Mouse (Mus musculus) left cerebral cortex, postnatal 14 days (tissue): ENCODE measurements around the gene Ccdc117. TPM values are rescaled to one million over a fixed set of nuclear protein-coding genes. Genes with fewer than 3 reads are reported as not detected.
"Not testable (repeated sequence)": the region's sequence is repeated elsewhere in the genome, so short reads cannot be mapped to it uniquely, and the experiment has no call there.

ENCODE experiments used
- DNase-seq, 2 experiments: peaks; one replicate each; pipeline ENCODE4 v3.0.0; 2021 to 2022; ENCODE audit warnings: low spot score in 2 of 2, mixed read lengths in 1 of 2
- intact Hi-C: fragments of 180-260 bp; cut with DNase I; formaldehyde crosslinking; loops from one replicate; pipeline ENCODE4 v1.15.1; 2025
- long read RNA-seq, 2 experiments: library from polyadenylated mRNA; stranded (forward); transcript quantifications; one replicate each; pipeline ENCODE4 v2.0.0; 2021
- total RNA-seq, 2 experiments: library from RNA; stranded (reverse); gene quantifications; 2 replicates each; pipeline ENCODE4 v1.2.3; 2021

The Ccdc117 gene
- 10 to 100 TPM; 10.8 to 11.7 TPM for total RNA-seq
- long read RNA-seq, experiment 1, transcript Ccdc117-201 (5 exons, 3,372 nt), result major isoform, 22 of 24 reads
- long read RNA-seq, experiment 1, partial matches to known transcripts, result 0 of 24 reads
- long read RNA-seq, experiment 1, other reads (novel, unspliced or antisense), result 2 of 24 reads
- long read RNA-seq, experiment 2, transcript Ccdc117-201 (5 exons, 3,372 nt), result major isoform, 18 of 24 reads
- long read RNA-seq, experiment 2, partial matches to known transcripts, result 3 of 24 reads
- long read RNA-seq, experiment 2, other reads (novel, unspliced or antisense), result 3 of 24 reads

DNA sequence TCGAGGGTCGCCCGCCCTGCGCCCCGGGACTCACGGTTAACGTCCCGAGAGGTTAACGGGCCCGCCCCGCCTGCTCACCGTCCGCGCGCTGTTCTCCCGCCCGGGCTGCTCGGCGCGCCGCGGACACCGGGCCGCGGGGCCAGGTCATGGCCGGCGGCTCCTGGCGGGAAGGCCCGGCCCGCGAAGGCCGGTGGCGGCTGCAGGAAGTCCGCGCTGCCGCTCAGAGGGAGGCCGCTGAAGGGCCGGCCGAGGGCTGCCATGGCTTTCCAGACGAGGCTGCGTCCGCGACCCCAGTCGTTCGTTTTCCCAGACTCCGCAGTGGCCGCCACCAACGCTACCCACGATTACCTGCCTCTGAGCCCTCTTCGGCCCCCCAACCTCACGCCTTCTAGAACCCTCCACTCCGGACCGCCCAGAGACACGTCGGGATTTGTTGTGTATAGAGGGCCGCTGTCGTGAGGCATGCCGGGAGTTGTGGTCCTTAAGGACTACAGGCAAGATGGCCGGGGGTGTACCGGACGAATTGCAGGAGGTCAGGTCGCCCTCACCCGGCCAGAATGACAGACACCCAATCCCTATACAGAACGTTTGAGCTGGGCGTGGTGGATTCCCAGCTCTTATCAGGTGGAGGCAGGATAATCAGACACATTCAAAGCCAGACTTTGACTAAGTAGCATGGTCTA, at the start of gene Ccdc117:
TSS of gene Ccdc117 (minus strand) at position 389 of the 683 bp plus-strand sequence.
- DNase-seq, result peak; percentile 75 to 84
- intact Hi-C loops, result no loop called here

DNA sequence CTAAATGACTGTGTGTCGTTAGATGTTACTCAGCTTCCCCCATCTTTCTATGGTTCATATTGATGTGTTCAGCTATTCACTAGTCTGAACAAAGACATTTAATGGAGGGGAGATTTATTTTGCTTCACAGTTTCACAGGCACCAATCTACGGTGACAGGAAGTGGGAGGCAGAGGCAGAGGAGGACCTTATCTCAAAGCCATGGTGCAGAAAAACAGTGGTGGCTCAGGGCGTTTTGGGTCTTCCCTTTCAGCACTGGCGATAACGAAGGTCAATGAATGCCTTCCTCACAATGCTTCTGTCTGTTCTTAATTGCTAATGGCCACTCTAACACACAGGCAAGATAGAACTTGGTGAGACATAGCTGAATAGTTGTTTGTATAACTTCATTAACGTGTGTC, 33.1 kb upstream of the Ccdc117 start:
- no peak for DNase-seq
- intact Hi-C loops, result no loop called here

DNA sequence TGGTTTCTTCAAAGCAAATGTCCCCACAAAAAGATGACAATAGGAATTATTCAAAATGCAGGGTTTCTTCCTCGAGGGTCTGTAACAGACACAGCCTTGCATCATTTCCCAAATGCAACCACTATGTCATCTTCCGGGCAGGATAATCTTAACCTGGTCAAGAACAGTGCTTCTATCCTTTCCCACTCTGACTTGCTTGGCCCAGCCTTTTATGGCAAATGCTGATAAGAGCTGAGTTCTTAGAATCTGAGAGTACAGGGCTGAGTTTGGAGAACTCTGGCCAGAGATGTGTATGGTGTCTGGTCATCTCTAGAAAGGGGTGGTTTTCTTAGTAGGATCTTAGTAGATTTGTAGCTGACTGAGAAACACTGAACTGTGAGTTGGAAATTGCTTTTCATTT, 31.8 kb upstream of the Ccdc117 start:
- DNase-seq, result no peak
- intact Hi-C loops, result no loop called here

DNA sequence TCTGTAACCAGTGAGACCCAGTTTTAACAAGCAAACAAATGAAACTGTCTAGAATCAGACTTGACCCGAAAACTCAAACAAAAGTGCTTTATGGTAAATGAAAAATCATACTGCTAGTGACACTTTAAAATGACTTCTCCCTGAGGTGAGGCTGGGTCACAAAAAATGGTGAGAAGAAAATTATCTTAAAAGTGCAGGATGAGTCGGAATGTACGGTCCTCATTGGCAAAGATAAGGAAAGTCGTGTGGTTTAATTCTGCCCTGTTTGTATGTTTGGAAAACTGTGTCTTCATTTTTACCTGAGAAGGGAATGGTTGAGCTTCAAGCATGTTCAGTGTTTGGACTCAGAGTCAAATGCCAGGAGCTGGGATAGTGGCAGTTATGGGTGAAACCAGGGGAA, 29.9 kb upstream of the Ccdc117 start:
- intact Hi-C loops, result no loop called here
- DNase-seq, result no peak

DNA sequence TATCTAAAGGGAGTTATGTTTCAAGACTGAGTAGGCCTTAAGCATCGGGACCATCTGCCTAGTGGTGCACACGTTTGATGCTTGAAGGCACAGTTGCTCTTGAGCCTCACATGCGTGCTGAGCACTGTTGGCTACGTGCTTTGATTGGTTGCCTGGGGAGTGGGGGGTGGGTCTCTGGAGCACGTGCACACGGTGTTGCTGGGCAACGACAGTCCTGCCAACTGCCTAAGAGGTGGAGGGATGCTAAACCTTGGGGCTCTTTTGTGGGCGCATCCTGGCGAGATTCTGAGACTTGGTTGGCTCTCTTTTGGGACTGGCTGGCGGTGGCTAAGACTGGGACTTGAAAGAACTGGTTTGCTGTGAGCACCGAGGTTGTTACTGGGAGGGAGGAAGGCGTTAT, 27.5 kb upstream of the Ccdc117 start, which contains the start of gene Ankrd36:
TSS of gene Ankrd36 (plus strand) at position 211 of the 400 bp plus-strand sequence.
- intact Hi-C loops, result no loop called here

DNA sequence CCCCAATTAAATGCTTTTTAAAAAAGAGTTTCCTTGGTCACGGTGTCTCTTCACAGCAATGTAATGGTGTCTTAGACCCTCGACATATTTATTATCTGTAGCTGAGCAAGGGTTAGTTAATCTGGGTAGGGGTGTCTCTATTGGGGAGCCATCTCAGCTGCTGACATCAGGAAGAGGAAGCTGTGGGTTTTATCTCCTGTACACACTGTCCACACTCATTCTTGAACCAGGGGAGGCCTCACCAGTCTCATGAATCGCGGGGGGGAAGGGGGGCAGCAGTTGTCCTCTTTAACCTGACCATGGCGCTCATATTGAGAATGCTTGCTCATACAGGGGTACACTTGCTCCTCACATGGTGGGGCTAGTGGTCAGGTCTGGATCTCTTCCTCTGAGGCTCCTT, 26.1 kb upstream of the Ccdc117 start:
- DNase-seq, result no peak
- intact Hi-C loops, result no loop called here

More for the DNA sequence above, 27.5 kb upstream of the Ccdc117 start, which contains the start of gene Ankrd36:
- DNase-seq, result no peak

DNA sequence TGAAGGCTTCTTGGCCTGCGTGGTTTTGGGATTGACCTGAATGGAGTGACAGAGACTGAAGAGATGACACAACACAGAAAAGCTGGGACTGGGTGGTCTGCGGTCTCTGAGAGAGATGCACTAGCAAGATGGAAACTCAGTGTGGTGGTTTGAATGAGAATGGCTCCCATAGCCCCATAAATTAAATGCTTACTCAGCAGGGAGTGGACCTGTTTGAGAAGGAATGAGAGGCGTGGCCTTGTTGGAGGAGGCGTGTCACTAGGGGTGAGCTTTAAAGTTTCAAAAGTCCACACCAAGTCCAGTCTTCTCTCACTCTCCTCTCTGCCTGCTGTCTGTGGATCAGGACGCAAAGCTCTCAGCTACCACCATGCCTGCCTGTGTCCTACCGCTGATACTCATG, 25.7 kb upstream of the Ccdc117 start:
- DNase-seq, result no peak
- intact Hi-C loops, result no loop called here

DNA sequence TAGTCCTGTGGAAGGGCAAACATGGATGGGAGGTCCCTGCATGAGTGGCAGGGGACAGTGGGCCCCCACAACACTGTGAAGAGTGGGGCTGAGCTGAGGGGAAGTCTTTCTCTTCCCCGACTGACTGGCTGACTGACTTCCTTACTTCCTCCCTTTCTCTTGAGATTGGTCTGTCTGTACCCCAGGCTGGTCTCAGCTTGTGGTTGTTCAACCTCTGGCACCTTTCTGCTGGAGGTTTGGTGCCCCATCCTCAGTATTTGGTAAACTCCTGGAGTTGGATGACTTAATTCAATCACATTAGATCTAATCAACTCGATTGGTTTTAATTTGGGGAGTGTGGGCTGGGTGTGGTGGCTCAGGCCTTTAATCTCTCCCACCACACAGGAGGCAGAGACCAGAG, 24.5 kb upstream of the Ccdc117 start:
- no peak for DNase-seq
- intact Hi-C loops, result no loop called here

DNA sequence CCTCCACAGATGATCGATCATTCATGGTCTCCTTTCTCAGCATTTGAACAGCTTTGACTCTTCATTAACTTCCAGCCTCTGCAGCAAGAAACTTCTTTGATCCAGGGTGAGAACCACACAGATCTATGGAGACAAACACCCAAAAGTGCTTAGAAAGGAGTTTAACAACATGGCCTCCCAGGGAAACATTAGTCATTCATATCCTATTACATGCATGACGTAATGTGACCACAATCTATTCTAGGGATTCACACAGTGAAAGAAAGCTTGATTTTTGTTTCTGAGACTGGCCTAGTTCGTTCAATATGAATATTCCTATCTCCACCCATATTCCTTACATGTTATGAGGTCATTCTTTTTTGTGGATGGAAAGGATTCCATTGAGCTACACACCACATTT, 23.6 kb upstream of the Ccdc117 start:
- no peak for DNase-seq
- intact Hi-C loops, result no loop called here

DNA sequence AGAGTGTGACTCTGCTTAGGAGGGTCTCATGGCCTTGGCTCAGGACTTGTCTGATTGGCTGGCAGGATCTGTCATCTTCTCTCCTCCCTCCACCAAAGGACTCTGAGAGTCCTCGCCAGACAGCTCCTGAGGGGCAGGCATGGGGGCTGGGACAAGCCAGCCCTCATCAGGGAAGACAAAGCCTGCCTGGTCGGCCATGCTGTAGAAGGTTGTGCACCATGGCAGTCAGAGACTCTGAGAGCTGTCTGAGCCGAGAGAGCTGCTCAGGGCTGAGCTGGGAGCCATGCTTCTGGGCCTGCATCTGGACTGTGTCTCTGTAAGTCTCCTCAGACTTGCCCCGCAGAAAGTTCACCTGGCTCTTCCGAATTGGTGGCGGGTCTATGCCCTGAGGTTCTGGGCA, 21.9 kb upstream of the Ccdc117 start:
- intact Hi-C loops, result no loop called here
- DNase-seq, result no peak

DNA sequence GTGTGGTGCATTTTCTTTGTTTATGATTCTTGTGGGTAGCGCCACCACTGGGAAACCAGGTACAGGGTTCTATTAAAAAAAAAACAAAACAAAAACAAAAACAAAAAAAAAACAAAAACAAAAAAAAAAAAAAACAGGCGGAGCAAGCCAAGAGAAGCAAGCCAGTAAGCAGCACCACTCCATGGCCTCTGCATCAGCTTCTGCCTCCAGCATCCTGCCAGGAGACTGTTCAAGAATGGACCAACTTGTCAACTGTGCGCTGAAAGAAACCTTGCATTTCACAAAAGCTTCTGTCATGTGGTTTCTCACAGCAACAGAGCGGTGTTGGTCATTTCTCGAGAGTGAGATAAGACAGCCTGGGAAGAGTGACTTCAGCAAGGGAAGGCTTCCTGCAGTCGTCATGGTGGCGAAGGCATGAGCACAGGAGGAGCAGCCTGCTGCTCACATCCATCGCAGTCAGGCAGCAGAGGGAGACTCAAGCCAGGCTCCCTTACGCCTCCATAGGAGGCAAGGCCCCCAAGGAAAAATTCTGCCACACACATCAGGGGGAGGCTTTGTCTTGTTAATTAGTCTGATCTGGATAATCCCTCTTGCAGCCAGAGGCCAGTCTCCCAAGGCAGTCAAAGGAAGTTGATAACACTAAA, 20.8 kb upstream of the Ccdc117 start:
- intact Hi-C loops, result no loop called here
- DNase-seq, result no peak

DNA sequence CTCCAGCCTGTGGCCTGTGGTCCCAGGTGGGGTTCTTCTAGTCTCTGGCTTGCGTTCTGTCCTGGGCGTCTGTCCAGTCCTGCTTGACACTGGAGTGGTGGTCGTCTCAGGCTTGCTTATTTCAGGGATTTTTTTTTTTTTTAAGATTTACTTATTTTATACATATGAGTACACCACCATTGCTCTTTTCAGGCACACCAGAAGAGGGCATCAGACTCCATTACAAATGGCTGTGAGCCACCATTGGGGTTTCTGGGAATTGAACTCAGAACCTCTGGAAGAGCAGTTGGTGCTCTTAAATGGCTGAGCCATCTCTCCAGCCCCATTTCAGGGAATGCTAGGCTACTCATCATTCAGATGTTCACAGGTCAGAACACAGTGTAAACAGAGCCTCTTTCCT, 18.3 kb upstream of the Ccdc117 start:
- no peak for DNase-seq
- intact Hi-C loops, result no loop called here

DNA sequence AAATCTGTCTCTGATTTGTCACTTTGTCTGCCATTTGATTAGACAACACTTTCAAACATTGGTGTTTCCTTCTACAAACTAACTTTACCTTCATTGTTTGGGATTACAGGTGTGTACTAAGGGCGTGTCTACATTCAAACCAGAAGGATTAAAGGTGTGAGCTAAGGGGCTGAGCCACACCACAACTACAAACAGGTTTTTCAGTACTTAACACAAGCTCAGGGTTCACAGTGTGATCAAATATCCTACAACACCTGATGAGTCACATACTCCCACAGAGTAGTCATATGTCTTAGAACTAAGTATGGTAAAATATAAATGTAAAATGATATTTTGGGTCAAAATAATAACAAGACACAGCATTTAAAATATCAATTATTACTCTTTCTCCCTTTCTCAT, 9.9 kb upstream of the Ccdc117 start:
- DNase-seq, result no peak
- intact Hi-C loops, result no loop called here

DNA sequence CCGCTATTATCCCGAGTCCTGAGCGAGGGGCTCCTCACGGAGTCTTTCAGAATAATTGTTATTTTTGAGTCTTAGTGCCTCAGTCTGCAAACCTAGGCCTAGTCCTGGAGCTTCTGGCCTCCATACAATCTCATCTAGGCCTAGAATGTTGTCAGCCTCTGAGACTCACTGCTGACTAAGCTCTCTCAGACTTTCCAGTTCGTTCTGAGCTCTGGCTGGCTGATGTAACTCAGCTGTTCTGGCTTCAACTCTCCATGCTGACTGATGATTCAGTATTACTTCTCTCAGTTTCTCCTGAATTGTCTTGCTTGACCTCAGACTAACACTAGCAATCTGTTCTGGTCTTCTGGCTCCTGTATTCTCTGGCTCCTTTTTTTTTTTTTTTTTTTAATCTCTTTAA, 9.4 kb upstream of the Ccdc117 start:
- DNase-seq, result no peak
- intact Hi-C loops, result no loop called here

DNA sequence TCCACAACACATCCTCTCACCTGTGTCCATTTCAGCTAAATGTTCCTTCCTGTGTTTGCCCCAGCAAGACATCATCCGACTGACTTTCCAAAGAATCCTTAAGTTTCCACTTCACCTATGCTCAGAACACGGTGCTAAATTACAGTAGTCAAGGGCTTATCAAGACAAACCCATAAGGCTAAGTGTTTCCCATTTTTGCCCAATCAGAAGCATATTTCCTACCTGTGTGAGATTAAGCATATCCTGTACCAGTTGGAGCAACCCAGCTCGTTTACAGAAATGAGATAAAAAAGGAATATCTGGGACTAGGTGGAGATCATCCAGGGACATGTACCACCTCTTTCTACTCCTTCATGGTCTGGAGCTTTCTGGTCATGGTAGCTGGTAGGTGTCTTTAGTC, 4.7 kb upstream of the Ccdc117 start:
- no peak for DNase-seq
- intact Hi-C loops, result no loop called here

DNA sequence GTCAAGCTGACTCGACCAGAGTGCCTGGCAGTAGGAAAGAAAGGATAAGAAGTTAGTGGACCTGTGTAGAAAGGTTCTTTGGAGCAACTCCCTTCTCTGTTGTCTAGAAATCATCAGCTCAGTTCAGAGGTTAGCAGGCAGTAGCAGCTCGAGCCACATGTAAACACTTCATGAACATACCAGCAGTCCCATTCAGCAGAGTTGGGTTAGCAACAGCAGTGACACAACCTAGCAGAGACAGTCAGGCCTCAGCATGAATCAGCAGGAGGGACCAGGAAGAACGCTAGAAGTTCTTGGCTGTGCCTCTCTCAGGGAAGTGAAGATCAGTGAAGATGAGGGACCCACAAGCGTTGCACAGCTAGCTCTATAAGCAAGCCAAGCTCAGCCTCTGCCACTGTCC, 3.5 kb upstream of the Ccdc117 start:
- no peak for DNase-seq
- intact Hi-C loops, result no loop called here

DNA sequence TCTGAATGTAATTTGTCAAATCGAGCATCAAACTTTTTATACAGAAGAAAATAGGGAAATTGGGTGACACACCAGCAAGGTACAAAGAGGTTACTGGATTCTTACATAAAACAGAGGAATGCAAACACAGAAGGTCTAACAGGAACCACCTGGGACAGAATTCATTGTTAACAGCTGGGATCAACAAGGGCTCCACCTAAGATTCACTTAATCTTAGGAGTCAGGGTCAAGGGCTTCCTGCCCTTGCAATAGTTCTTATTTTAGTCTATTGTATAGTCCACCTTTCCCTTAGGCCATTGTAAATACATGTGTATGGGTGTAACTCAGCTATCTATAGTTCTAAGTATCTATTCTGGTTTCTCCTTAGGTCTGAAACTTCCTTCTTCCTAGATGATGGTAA, 2.7 kb upstream of the Ccdc117 start:
- intact Hi-C loops, result not testable (repeated sequence)

DNA sequence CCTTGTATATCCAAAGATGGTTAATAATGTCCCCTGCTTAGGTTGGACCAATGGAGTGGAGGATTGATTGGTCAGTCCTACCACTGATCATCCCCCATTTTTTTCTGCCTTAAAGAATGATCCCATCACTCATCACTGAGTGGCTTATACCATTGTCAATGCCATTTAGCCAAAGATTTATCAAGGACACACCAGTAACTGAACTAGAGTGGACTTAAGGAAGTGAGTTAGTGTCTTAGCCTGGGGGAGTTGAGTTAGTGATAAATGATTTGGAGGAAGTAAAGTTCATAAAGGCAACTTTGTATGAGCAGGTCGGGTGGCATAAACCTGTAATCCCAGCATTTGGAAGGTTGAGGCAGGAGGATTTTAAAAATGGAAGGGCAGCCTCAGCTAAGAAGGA, 1.3 kb upstream of the Ccdc117 start:
- intact Hi-C loops, result no loop called here
- no peak for DNase-seq

More for the DNA sequence above, 2.7 kb upstream of the Ccdc117 start:
- DNase-seq, result not testable (repeated sequence)

DNA sequence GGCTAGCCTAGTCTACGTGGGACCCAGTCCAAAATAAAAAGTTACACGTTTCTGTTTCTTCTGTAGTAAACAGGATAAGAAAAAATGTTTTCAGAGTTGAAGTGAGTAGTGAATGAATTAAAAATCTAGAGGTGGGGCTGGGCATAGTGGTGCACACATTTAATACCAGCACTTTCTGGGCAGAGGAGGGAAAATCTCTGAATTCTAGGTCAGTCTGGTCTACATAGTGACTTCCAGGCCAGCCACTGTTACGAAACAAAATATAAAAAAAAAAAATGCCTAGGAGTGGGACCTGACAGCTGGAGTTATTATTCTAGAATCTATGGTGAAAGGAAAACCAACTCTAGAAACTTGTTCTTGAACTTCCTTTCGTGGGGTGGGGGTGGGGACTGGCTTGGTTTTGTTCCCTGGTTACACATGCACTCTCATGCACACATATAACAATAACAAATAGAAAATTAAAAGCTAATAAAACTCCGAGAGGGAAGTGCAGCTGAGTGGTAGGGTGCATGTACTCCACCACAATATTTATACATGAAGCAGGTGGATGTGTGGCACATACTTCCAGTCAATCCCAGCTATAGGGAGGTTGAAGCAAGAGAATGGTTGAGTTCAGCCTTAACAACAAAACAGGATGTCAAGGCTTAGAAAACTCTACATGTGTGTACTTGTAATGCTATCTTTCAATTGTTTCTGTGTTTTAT, 647 bp upstream of the Ccdc117 start:
- no peak for DNase-seq
- intact Hi-C loops, result no loop called here

DNA sequence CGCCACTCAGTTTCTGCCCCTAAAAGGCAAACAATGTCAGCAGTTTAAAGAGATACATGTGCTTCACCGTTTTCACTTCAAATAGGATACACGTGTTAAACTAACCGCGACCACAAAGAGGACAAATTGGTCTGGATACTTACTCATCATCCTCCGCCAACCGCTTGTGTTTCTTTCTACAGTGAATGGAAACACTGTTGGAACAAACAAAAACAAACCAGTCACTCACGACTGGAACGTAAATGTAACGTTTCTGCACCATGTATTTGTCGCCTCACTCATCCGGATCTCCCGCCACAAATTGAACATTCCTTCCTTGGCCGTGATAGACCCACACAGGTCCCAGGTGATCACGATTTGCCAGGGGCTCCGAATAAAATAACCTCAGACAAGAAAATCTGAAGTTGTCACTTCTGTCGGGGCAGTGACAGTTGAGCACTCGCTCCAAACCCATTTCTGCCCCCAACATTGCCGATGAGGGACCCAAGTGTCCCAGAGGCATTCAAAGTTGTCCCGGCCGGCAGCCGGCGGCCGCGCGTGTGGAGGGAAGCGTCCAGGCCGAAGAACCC, 673 bp downstream of the Ccdc117 start:
- no peak for DNase-seq
- intact Hi-C loops, result no loop called here
